Mouse (Mus musculus) lung, adult 2 months (tissue): ENCODE results near the gene Lemd2.

ENCODE experiments used
- CTCF ChIP-seq: fragments of 200-500 bp; IDR thresholded peaks from 2 replicates; pipeline ENCODE4 v1.5.1; 2011; ENCODE audit warnings: mild to moderate bottlenecking, low read length, control low read depth; ENCODE audit not compliant: insufficient read depth
- POLR2A ChIP-seq: fragments of 200-500 bp; IDR thresholded peaks from 2 replicates; pipeline ENCODE4 v1.6.1; 2011; ENCODE audit warnings: low read depth, mild to moderate bottlenecking, control low read depth, low read length, borderline replicate concordance; ENCODE audit errors: extremely low read depth

DNA sequence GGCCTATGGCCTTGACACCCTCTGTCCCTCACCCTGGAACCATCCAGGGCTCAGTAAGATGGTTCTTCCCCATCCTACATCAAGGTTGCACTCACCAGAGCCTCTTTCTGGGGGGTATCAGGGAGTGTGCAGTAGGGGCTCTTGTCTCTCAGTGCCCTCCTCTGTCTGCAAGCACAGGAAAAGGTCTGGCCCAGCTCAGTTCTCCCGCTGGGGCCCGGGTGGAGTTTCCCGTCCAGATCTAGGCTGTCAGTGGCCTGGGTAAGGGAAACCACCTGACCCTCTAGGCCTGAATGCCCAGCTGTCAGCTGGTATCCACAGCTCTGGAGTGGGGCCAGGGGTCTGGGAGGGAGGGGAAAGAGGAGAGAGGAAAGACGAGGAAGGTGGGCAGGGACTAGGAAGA lies 36.7 kb downstream of the Lemd2 start, which contains the start of gene Ip6k3:
- TF ChIP-seq CTCF, result no peak
- no peak for TF ChIP-seq POLR2A
